Mouse (Mus musculus) bone marrow macrophage, adult 2 months (primary cell): Measurements from ENCODE around the gene Gpld1.

Experiments used
- CTCF ChIP-seq: IDR thresholded peaks from 2 replicates; pipeline ENCODE4 v1.5.1; 2012; ENCODE audit warnings: low read depth, mild to moderate bottlenecking, low read length, moderate library complexity
- POLR2A ChIP-seq: IDR thresholded peaks from 2 replicates; pipeline ENCODE4 v1.6.1; 2012; ENCODE audit warnings: mild to moderate bottlenecking, low read depth, low read length, borderline replicate concordance

DNA sequence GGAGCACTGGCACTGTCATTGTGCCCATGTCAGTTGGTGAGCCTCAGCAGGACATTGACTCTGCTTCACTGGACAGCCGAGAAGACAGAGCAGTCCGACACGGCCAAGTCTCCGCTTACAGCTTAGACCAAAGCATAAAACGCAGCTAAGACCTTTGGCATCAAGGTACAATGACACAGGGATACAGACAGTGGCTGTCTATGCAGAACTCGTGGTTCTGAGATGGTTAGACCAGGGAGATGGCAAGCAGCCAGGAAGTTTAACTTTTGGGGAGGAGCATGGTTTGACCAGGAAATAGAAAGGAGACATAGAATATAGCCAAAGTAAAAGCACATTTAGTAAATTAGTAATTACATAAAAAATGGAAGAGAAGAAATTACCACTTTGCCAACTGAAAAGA is 46.1 kb downstream of the Gpld1 start:
- no peak for TF ChIP-seq CTCF
- no peak for TF ChIP-seq POLR2A
